Mouse (Mus musculus) liver, postnatal 0 days (tissue): Measurements from ENCODE around the gene Cep128.

Experiments used
- CTCF ChIP-seq: sonication (generic); IDR thresholded peaks from 2 replicates; pipeline ENCODE4 v1.5.1; 2016; ENCODE audit warnings: antibody characterized with exemption, low read depth
- EP300 ChIP-seq: IDR thresholded peaks from 2 replicates; pipeline ENCODE4 v1.6.1; 2016; ENCODE audit warnings: antibody characterized with exemption, low read depth, mild to moderate bottlenecking

DNA sequence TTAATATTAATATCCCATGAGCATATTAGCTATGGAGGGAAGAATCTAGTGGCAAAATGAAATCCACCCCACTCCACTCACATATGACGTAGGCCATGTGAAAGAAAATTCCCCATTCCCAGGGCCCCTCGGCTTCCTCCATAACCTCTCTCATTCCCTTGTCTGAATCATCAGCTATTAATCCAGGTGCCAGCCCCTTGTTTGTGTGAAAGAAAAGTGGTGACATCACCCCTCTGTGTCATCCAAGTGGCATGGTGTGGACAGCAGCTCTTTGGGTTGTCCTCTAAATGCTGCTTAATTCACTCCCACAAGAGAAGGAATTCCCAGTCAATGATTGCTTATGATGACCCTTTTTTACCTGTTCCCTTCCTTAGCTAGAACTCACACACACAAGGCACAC, 396.4 kb downstream of the Cep128 start:
- no peak for TF ChIP-seq CTCF
- no peak for TF ChIP-seq EP300
